Mouse (Mus musculus) limb, embryonic 12.5 days (tissue): Measurements from ENCODE around the gene Bud31. TPM values are rescaled to one million over a fixed set of nuclear protein-coding genes. Genes with fewer than 3 reads are reported as not detected.

ENCODE experiments used
- ATAC-seq: fragments of 200-750 bp; cut with Nextera tagmentation; 2 replicates; pipeline ENCODE4 v1.8.0; 2017; ENCODE audit warnings: low read depth, moderate TSS enrichment; ENCODE audit not compliant: insufficient number of reproducible peaks, insufficient read depth, low FRiP score, low TSS enrichment
- H3K27ac ChIP-seq: fragments of 300-500 bp; sonication (generic); 2 replicates; pipeline ENCODE4 v1.5.1; 2016; ENCODE audit warnings: mild to moderate bottlenecking, moderate library complexity
- H3K27me3 ChIP-seq: fragments of 300-500 bp; sonication (generic); 2 replicates; pipeline ENCODE4 v1.6.1; 2016; ENCODE audit warnings: mild to moderate bottlenecking, moderate library complexity
- H3K36me3 ChIP-seq: fragments of 300-500 bp; sonication (generic); 2 replicates; pipeline ENCODE4 v1.6.1; 2016; ENCODE audit warnings: mild to moderate bottlenecking, moderate library complexity
- H3K4me1 ChIP-seq: fragments of 300-500 bp; sonication (generic); replicated peaks from 2 replicates; pipeline ENCODE4 v1.6.1; 2016
- H3K4me2 ChIP-seq: fragments of 300-500 bp; sonication (generic); 2 replicates; pipeline ENCODE4 v1.6.1; 2016; ENCODE audit warnings: mild to moderate bottlenecking, moderate library complexity
- H3K4me3 ChIP-seq: fragments of 300-500 bp; sonication (generic); replicated peaks from 2 replicates; pipeline ENCODE4 v1.5.1; 2016; ENCODE audit warnings: mild to moderate bottlenecking
- H3K9ac ChIP-seq: fragments of 300-500 bp; sonication (generic); replicated peaks from 2 replicates; pipeline ENCODE4 v1.6.1; 2016; ENCODE audit warnings: mild to moderate bottlenecking, moderate library complexity
- H3K9me3 ChIP-seq: fragments of 300-500 bp; sonication (generic); 2 replicates; pipeline ENCODE4 v1.6.1; 2016; ENCODE audit warnings: mild to moderate bottlenecking, moderate library complexity
- WGBS: fragments of 180-500 bp; shearing (Covaris S2); methylation state at CpG from one replicate; pipeline ENCODE4 v1.1.7; 2016; 5-methylcytosine and 5-hydroxymethylcytosine counted together
- polyA plus RNA-seq: library from polyadenylated mRNA; unstranded; fragments of >200 nt; fragmentation: Nextera tagmentation; extraction: Ambion mirVana; gene quantifications from 2 replicates; pipeline ENCODE4 v1.2.1, GENCODE M21; 2016

The Bud31 gene
- polyA plus RNA-seq, 1 experiment from 2014 or later: 250 TPM

GRCm38 (mm10) chr5:145114071-145114605, 26.0 kb upstream of the Bud31 start, which contains the start of gene Arpc1b:
Gene Arpc1b, plus strand, starts transcription at chr5:145114215.
- Histone ChIP-seq H3K27ac (0 out of 2 replicates have a peak within 1 kb of the TSS, but pooled peaks have one; percentile 41), H3K36me3 (peaks cover 20% of the 10 kb centered on the region), H3K4me3 (peak within 1 kb of the TSS; percentile 64), H3K4me2 (peak within 1 kb of the TSS; percentile 84), H3K27me3 (no peaks in the 10 kb centered on the region), H3K4me1 (peaks cover 26% of the 10 kb centered on the region), H3K9me3 (no peaks in the 10 kb centered on the region), H3K9ac (peak within 1 kb of the TSS; percentile 69)
- WGBS: under 1% methylated on average over 43 of the region's 53 CpGs
- peak; percentile 63 for ATAC-seq

GRCm38 (mm10) chr5:145114606-145115473, 25.3 kb upstream of the Bud31 start:
- 13% methylated on average over 40 of the region's 40 CpGs for WGBS
- Histone ChIP-seq H3K27ac (0 out of 2 replicates have a peak overlapping the region, but pooled peaks have one; percentile 41), H3K27me3 (no peaks in the 10 kb centered on the region), H3K4me1 (peaks cover 26% of the 10 kb centered on the region), H3K4me2 (peak overlapping the region; percentile 84), H3K4me3 (peak overlapping the region; percentile 64), H3K9ac (peak overlapping the region; percentile 69), H3K9me3 (no peaks in the 10 kb centered on the region), H3K36me3 (peaks cover 13% of the 10 kb centered on the region)
- peak; percentile 4; the same call in 1 of the 2 replicates for ATAC-seq

- ATAC-seq: no peak
- Histone ChIP-seq H3K36me3 (peaks cover 4% of the 10 kb centered on the region), H3K9me3 (no peaks in the 10 kb centered on the region), H3K4me2 (no peak overlapping the region), H3K4me3 (no peak overlapping the region), H3K9ac (no peak overlapping the region), H3K27me3 (no peaks in the 10 kb centered on the region), H3K27ac (peak overlapping the region; percentile 72), H3K4me1 (peaks cover 29% of the 10 kb centered on the region)
- WGBS: 84% methylated on average over 5 of the region's 5 CpGs
Measured at GRCm38 (mm10) chr5:145115736-145116135, 24.4 kb upstream of the Bud31 start.

- Histone ChIP-seq H3K27me3 (no peaks in the 10 kb centered on the region), H3K27ac (peak overlapping the region; percentile 72), H3K4me2 (peak overlapping the region; percentile 23; the same call in 1 of the 2 replicates), H3K36me3 (no peaks in the 10 kb centered on the region), H3K4me1 (peaks cover 33% of the 10 kb centered on the region), H3K4me3 (no peak overlapping the region; the same call in 1 of the 2 replicates), H3K9ac (no peak overlapping the region), H3K9me3 (no peaks in the 10 kb centered on the region)
- no peak for ATAC-seq
- 23% methylated on average over 4 of the region's 4 CpGs for WGBS
Measured at GRCm38 (mm10) chr5:145116316-145116715, 23.8 kb upstream of the Bud31 start.

GRCm38 (mm10) chr5:145116916-145117315, 23.2 kb upstream of the Bud31 start:
- Histone ChIP-seq H3K36me3 (peaks cover 2% of the 10 kb centered on the region; the same call in 1 of the 2 replicates), H3K27me3 (no peaks in the 10 kb centered on the region), H3K9ac (no peak overlapping the region), H3K9me3 (no peaks in the 10 kb centered on the region), H3K4me1 (peaks cover 33% of the 10 kb centered on the region), H3K4me3 (no peak overlapping the region; the same call in 1 of the 2 replicates), H3K27ac (peak overlapping the region; percentile 72), H3K4me2 (peak overlapping the region; percentile 23; the same call in 1 of the 2 replicates)
- WGBS: 51% methylated on average over 10 of the region's 10 CpGs
- no peak for ATAC-seq

- Histone ChIP-seq H3K27ac (no peak overlapping the region), H3K9me3 (no peaks in the 10 kb centered on the region), H3K4me3 (no peak overlapping the region), H3K4me2 (no peak overlapping the region), H3K27me3 (no peaks in the 10 kb centered on the region), H3K9ac (no peak overlapping the region), H3K36me3 (peaks cover 13% of the 10 kb centered on the region), H3K4me1 (peaks cover 33% of the 10 kb centered on the region)
- WGBS: 59% methylated on average over 6 of the region's 6 CpGs
- ATAC-seq: no peak
Measured at GRCm38 (mm10) chr5:145118005-145118404, 22.2 kb upstream of the Bud31 start.

- 91% methylated on average over 5 of the region's 5 CpGs for WGBS
- Histone ChIP-seq H3K27me3 (no peaks in the 10 kb centered on the region), H3K27ac (no peak overlapping the region), H3K9me3 (no peaks in the 10 kb centered on the region), H3K4me2 (no peak overlapping the region), H3K4me3 (no peak overlapping the region), H3K36me3 (peaks cover 17% of the 10 kb centered on the region), H3K9ac (no peak overlapping the region), H3K4me1 (peaks cover 33% of the 10 kb centered on the region)
- no peak for ATAC-seq
Measured at GRCm38 (mm10) chr5:145118461-145118860, 21.7 kb upstream of the Bud31 start.

GRCm38 (mm10) chr5:145119385-145119784, 20.8 kb upstream of the Bud31 start:
- H3K4me2 ChIP-seq: no peak overlapping the region
- no peaks in the 10 kb centered on the region for H3K9me3 ChIP-seq
- no peak overlapping the region for H3K4me3 ChIP-seq
- H3K27ac ChIP-seq: no peak overlapping the region
- H3K27me3 ChIP-seq: no peaks in the 10 kb centered on the region
- peaks cover 26% of the 10 kb centered on the region for H3K36me3 ChIP-seq
- peaks cover 27% of the 10 kb centered on the region for H3K4me1 ChIP-seq
- no peak for ATAC-seq
- H3K9ac ChIP-seq: no peak overlapping the region
- 92% methylated on average over 2 of the region's 2 CpGs for whole genome bisulfite sequencing

GRCm38 (mm10) chr5:145120921-145121320, 19.2 kb upstream of the Bud31 start:
- Histone ChIP-seq H3K36me3 (peaks cover 41% of the 10 kb centered on the region), H3K4me2 (no peak overlapping the region), H3K27me3 (no peaks in the 10 kb centered on the region), H3K4me3 (no peak overlapping the region), H3K9ac (0 out of 2 replicates have a peak overlapping the region, but pooled peaks have one; percentile 12), H3K27ac (0 out of 2 replicates have a peak overlapping the region, but pooled peaks have one; percentile 41), H3K9me3 (no peaks in the 10 kb centered on the region), H3K4me1 (peaks cover 17% of the 10 kb centered on the region)
- no peak for ATAC-seq
- 52% methylated on average over 7 of the region's 7 CpGs for WGBS

GRCm38 (mm10) chr5:145123396-145123795, 16.8 kb upstream of the Bud31 start:
- Histone ChIP-seq H3K4me1 (peaks cover 6% of the 10 kb centered on the region), H3K4me2 (no peak overlapping the region), H3K27ac (no peak overlapping the region), H3K4me3 (no peak overlapping the region), H3K9me3 (no peaks in the 10 kb centered on the region), H3K27me3 (no peaks in the 10 kb centered on the region), H3K36me3 (peaks cover 64% of the 10 kb centered on the region), H3K9ac (no peak overlapping the region)
- ATAC-seq: no peak
- 94% methylated on average over 19 of the region's 19 CpGs for WGBS

- Histone ChIP-seq H3K4me2 (no peak overlapping the region), H3K9me3 (no peaks in the 10 kb centered on the region), H3K9ac (no peak overlapping the region), H3K4me1 (no peaks in the 10 kb centered on the region), H3K27ac (no peak overlapping the region), H3K4me3 (no peak overlapping the region), H3K36me3 (peaks cover 95% of the 10 kb centered on the region), H3K27me3 (no peaks in the 10 kb centered on the region)
- no peak for ATAC-seq
- 95% methylated on average over 9 of the region's 9 CpGs for WGBS
Measured at GRCm38 (mm10) chr5:145126580-145126979, 13.6 kb upstream of the Bud31 start.
